Mouse (Mus musculus) yolk sac, embryonic 10.5 days (tissue): Measurements from ENCODE around the gene 1810062G17Rik.

ENCODE experiments used
- DNase-seq: peaks from one replicate; pipeline ENCODE4 v3.0.0-alpha.2; 2017; ENCODE audit warnings: low spot score

The 1810062G17Rik gene

GRCm38 (mm10) chr3:36476261-36477155 lies 771 bp downstream of the 1810062G17Rik start:
- peak; percentile 15 for DNase-seq

GRCm38 (mm10) chr3:36478776-36479175 lies 3.0 kb downstream of the 1810062G17Rik start:
- DNase-seq: no peak

- DNase-seq: no peak
Measured at GRCm38 (mm10) chr3:36480486-36480885, 4.7 kb downstream of the 1810062G17Rik start.

GRCm38 (mm10) chr3:36481776-36482193 lies 6.0 kb downstream of the 1810062G17Rik start:
- DNase-seq: peak; percentile 58

- DNase-seq: peak; percentile 52
Measured at GRCm38 (mm10) chr3:36482940-36483339, 7.2 kb downstream of the 1810062G17Rik start.

GRCm38 (mm10) chr3:36484292-36484691 lies 8.6 kb downstream of the 1810062G17Rik start:
- no peak for DNase-seq

GRCm38 (mm10) chr3:36486176-36486575 lies 10.4 kb downstream of the 1810062G17Rik start:
- DNase-seq: peak; percentile 71

- DNase-seq: no peak
Measured at GRCm38 (mm10) chr3:36486881-36487280, 11.1 kb downstream of the 1810062G17Rik start.

- no peak for DNase-seq
Measured at GRCm38 (mm10) chr3:36488367-36488766, 12.6 kb downstream of the 1810062G17Rik start.

GRCm38 (mm10) chr3:36488899-36489589 lies 13.3 kb downstream of the 1810062G17Rik start:
- no peak for DNase-seq

GRCm38 (mm10) chr3:36489590-36489910 lies 13.8 kb downstream of the 1810062G17Rik start:
- DNase-seq: no peak

- DNase-seq: no peak
Measured at GRCm38 (mm10) chr3:36491535-36491934, 15.8 kb downstream of the 1810062G17Rik start.

- no peak for DNase-seq
Measured at GRCm38 (mm10) chr3:36492716-36493391, 17.1 kb downstream of the 1810062G17Rik start.

- DNase-seq: no peak
Measured at GRCm38 (mm10) chr3:36493641-36494283, 18.0 kb downstream of the 1810062G17Rik start.

- DNase-seq: no peak
Measured at GRCm38 (mm10) chr3:36494613-36495012, 18.9 kb downstream of the 1810062G17Rik start.

GRCm38 (mm10) chr3:36495436-36495835 lies 19.7 kb downstream of the 1810062G17Rik start:
- peak; percentile 79 for DNase-seq

GRCm38 (mm10) chr3:36496273-36496672 lies 20.5 kb downstream of the 1810062G17Rik start:
- DNase-seq: no peak

GRCm38 (mm10) chr3:36496746-36497145 lies 21.0 kb downstream of the 1810062G17Rik start:
- peak; percentile 50 for DNase-seq

GRCm38 (mm10) chr3:36498224-36498623 lies 22.5 kb downstream of the 1810062G17Rik start:
- no peak for DNase-seq

GRCm38 (mm10) chr3:36499418-36499817 lies 23.7 kb downstream of the 1810062G17Rik start:
- DNase-seq: no peak

GRCm38 (mm10) chr3:36500976-36501375 lies 25.2 kb downstream of the 1810062G17Rik start:
- no peak for DNase-seq

GRCm38 (mm10) chr3:36501546-36501945 lies 25.8 kb downstream of the 1810062G17Rik start:
- DNase-seq: no peak
